Mouse (Mus musculus) CH12.LX (cell line): ENCODE results near the gene Uso1.

Experiments
- CTCF ChIP-seq, 2 experiments: IDR thresholded peaks in 1 of 2; conservative IDR thresholded peaks in 1 of 2; 2 replicates each; pipeline ENCODE4 v1.5.1; 2011 to 2012; ENCODE audit warnings: low read depth in 2 of 2, low read length in 2 of 2, improper control_type of control experiment in 1 of 2, inconsistent platforms in 1 of 2, mild to moderate bottlenecking in 1 of 2, moderate library complexity in 1 of 2
- EP300 ChIP-seq: IDR thresholded peaks from 2 replicates; pipeline ENCODE4 v1.6.1; 2011; ENCODE audit warnings: low read length, improper control_type of control experiment
- MEF2A ChIP-seq: IDR thresholded peaks from 2 replicates; pipeline ENCODE4 v1.6.1; 2014; ENCODE audit warnings: low read depth, mild to moderate bottlenecking, inconsistent platforms, low read length, improper control_type of control experiment, borderline replicate concordance
- POLR2A ChIP-seq: IDR thresholded peaks from 2 replicates; pipeline ENCODE4 v1.6.1; 2011; ENCODE audit warnings: low read depth, mild to moderate bottlenecking, improper control_type of control experiment, low read length
- TBP ChIP-seq: conservative IDR thresholded peaks from 2 replicates; pipeline ENCODE4 v1.6.1; 2011; ENCODE audit warnings: low read depth, low read length, improper control_type of control experiment
- USF1 ChIP-seq: IDR thresholded peaks from 2 replicates; pipeline ENCODE4 v1.6.1; 2014; ENCODE audit warnings: low read depth, mild to moderate bottlenecking, inconsistent platforms, low read length, improper control_type of control experiment
- ZMIZ1 ChIP-seq: IDR thresholded peaks from 2 replicates; pipeline ENCODE4 v1.6.1; 2012; ENCODE audit warnings: low read depth, mild to moderate bottlenecking, inconsistent platforms, low read length, improper control_type of control experiment

DNA sequence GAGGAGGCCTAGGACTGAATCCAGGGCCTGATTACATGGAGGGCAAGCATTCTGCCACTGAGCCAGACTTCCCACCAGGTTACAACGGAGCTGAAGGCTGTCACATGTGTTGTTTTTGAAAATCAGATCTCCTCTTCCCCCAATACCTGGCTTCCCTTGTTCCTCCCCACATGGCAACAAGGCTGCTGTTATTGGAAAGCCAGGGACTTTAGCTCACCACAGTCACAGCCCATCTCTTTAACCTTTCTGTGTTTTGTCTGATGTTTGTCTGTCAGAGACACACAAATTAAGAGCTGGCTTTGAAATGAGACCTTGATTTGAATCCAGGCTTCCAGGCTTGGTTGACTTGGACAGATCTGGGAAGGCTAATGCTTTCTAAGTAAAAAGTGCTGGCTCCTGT, 1.5 kb downstream of the Uso1 start:
- TF ChIP-seq ZMIZ1 (no peak), MEF2A (no peak), CTCF (conservative IDR thresholded peaks at IDR 0.05 in 1 of 2, IDR thresholded peaks at IDR 0.05 in 1 of 2; ENCODE audit: low read depth in 2 of 2, low read length in 2 of 2) (no peak), EP300 (no peak), POLR2A (no peak), USF1 (no peak), TBP (no peak)
